Mouse (Mus musculus): ENCODE measurements around the gene Hist1h4c.

GRCm38 (mm10) chr13:23724239-23724638 lies 26.0 kb upstream of the Hist1h4c start:
- TF ChIP-seq CTCF (conservative IDR thresholded peaks at IDR 0.05; ENCODE audit: low read length) (no peak), NANOG (IDR thresholded peaks at IDR 0.05; ENCODE audit: borderline replicate concordance, low read length) (no peak)

All from E14TG2a.4 (cell line).